Mouse (Mus musculus): ENCODE measurements around the gene Insr.

Gene Insr

GRCm38 (mm10) chr8:3275189-3275588, 4.2 kb downstream of the Insr start:
- DNase-seq (ENCODE audit: low spot score): no peak

DNA sequence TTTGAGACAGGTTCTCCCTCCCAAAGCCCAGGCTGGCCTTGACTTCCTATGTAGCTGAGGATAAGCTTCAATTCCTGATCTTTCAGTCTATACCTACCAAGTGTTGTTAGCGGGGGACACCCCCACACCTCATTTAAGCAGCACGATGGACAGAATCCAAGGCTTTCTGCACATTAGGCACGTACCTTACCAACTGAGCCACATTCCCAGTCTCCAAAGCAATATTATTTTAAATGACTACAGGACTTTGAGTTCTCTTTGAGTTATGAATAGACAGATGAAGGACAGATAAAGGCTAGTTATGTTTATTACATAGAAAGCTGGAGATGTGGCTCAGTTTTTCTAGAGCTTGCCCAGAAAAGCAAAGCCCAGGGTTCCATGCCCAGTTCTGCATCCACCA, 5.6 kb downstream of the Insr start:
- no peak for DNase-seq (ENCODE audit: low spot score)

DNA sequence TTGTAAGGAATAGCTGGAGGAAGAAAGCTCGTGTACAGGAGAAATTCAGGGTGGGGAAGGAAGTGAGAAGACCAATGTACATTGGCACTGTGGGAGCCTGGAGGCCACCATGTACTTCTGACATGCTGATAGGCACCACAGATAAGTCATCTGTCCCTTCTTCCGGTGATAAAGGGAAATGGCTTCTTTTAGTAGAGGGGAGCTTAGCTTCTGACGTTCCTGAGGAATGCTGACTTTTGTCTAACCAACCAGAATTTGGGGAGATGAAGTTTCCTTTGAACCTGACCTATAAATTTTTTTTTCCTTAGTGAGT, 12.0 kb downstream of the Insr start:
- no peak for DNase-seq (ENCODE audit: low spot score)

DNA sequence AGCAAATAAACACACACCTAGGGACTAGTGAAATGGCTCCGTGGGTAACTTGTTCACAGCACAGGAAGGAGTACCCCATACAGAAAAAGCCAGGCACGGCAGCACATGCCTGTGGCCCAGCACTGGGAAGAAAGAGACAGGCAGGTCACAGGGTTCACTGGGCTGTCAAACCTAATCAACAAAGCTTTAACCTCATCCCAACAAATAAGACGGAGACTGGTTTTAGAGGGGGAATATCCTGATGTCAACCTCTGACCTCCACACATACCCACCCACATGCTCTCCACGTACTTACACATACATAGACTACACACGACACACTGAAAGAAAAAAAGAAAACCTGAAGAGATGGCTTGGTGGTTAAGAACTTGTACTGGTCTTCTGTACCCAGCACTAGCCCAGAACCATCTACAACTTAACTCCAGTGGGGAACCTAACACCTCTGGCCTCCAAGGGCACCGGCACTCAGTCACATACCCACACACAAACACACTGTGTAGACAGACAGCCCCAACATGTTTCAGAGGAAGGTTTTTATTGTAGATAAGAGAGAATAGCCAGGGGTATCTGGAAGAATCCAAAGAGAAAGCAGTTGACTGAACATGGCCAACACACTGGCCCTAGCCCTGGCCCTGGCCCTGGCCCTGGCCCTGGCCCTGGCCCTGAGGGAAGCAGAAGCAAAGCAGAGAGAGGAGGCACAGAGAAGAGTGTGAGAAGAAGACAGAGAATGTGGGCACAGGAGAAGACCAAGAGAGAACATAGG, 12.6 kb downstream of the Insr start:
- no peak for DNase-seq (ENCODE audit: low spot score)

DNA sequence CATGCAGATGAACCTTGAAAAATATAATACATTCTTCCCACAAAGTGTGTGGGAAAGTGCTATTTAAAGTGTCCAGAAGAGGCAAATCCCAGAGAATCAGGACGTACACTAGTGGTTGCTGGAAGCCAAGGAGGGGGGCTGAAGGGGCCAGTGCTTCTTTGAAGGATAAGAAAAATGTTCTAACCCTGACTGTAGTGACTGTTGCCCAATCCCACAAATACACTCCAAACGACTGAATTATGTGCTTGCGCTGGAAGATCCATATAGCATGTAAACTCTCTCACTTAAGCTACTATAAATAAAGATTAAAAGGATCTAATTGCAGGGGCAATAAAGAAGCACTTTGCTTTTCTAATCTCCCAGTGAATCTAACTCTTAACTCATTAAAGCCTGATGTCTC, 14.2 kb downstream of the Insr start:
- DNase-seq (ENCODE audit: low spot score): no peak

GRCm38 (mm10) chr8:3262779-3263178, 16.6 kb downstream of the Insr start:
- no peak for DNase-seq (ENCODE audit: low spot score)

DNA sequence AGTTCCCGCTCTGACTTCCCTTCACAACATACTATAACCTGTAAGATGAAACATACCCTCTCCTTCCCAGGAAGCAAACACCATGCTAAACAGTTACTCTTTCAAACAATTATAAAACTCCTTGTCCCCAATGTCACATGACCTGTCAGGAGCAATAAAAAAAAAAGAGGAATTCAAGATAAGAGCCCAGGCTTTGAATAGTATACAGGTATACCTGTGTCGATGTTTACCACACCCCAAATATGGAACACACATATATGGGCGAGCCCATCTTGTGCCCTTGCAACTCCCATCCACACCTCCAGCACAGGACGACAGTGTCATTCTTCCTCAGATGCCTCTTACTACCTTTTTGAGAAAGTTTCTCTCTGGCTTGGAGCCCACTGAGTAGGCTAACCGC, 18.3 kb downstream of the Insr start:
- DNase-seq (ENCODE audit: low spot score): no peak

DNA sequence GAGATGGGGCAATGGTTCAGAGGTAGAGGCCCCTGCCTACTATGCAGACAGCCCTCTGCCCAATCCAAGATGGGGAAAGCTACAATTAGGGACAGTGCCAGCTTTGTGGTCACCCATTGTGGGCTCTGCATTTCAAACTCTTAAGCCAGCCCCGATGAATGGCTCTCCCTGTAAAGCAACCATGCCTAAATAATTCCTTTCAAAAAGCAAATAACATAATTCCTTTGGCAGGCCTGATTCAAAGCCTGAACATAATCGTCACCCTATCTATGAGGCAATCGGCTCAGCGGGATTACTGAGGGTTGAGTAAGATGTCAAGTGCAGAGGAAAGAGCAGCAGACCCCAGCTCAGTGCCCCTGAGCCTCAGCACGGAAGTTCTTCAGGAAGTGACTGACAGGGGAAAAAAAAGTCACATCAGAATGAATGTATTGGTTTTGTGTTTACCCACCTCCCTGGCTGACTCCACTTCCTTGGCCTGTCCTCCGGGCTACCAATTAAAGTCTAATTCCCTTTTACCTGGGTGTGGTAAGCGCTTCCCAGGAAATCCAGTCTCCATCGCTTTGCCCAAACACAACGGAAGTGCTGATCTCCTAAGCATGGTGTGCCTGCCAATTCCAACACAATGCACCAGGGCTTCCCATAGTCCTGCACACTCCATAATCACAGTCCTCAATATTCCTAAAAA, 19.1 kb downstream of the Insr start:
- DNase-seq (ENCODE audit: low spot score): no peak

DNA sequence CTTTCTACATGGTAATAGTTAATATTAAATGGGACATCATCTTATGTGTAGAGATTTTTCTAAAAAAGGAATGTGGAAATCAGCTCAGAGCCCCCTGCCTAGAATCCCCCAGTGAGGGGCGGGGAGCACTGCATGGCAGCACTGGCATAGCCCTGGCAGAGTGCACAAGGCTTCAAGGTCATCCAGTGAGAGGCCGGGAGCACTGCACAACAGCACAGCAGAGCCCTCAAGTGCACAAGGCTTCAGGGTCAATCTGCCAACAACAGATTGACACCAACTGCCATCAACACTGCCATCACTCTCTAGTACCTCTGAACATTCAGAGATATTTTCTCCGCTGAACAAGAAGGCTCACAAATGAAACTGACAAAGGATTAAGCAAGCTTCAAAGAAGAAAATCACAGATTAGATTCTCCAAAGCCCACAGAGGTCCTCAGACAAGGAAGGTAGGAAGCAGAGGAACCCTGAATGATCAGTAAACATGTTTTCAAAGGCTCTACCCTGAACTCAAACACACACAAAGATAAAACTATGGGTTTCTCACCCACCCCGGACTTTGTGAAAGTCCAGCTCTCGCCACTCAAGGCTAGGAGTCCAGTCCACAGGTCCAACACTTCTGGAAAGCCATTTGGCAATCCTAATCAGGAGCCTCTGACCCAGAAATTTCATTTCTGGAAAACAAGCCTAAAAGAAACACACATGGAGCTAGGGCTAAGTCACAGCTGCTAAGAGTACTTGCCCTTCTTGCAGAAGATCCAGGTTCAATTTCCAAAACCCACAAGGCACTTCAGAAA, 23.1 kb downstream of the Insr start:
- no peak for DNase-seq (ENCODE audit: low spot score)

- DNase-seq (ENCODE audit: low spot score): no peak
These were observed 24.1 kb downstream of the Insr start for GRCm38 (mm10) chr8:3255321-3255720.

- DNase-seq (ENCODE audit: low spot score): no peak
These were observed 26.2 kb downstream of the Insr start for GRCm38 (mm10) chr8:3253179-3253578.

DNA sequence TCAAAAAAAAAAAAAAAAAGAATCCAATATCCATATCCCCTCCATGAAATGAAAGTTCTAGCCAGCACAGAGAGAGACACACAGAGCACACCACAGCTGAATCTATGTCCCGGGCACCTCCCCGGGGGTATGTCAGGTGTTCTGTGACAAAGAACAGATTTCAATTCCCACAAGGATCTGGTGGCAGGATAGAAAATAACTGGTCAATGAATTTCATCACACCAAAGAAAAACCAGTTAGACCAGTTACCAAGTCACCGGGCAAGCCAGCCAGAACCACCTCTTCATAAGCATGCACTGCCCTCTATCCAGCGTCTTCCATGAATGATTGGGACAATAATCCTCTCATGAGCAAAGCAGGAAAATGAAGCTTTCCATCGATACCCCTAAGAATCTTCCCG, 26.8 kb downstream of the Insr start:
- no peak for DNase-seq (ENCODE audit: low spot score)

DNA sequence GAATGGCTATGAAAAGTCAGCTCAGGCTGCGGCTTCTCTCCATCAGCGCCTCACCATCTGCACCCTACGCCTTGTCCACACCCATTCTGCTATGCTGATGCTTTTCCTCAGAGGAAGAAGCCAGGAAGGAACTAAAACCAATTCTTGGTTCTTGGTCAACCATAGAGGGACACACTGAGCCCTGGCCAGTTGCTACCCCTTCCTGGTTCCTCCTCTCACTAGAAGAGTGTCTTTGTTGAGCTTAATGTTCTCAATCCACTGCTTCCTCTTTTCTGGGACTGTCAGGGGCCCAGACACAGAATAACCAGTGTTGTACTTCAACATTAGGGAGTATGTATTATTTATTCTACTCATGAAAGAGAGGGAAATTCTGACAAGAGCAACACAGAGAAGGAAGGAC, 28.3 kb downstream of the Insr start:
- DNase-seq (ENCODE audit: low spot score): no peak

DNA sequence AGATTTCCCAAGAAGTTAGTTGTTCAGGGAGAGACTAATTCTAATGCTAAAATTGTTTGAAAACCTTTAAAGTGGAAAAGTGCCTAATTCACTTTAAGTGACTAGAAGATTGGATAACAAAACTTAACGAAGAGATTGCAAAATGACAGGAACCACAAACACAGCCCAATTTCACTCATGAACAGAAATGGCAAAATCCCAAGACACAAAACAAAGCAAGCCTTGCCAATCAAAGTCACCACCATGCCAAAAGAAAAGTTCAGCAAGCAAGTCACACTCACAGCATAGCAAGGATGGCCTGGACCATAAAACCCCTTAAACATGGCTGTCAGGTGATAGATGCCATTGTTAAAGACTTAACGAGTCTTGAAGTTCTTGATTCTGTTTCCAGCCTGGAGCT, 29.5 kb downstream of the Insr start:
- DNase-seq (ENCODE audit: low spot score): no peak

DNA sequence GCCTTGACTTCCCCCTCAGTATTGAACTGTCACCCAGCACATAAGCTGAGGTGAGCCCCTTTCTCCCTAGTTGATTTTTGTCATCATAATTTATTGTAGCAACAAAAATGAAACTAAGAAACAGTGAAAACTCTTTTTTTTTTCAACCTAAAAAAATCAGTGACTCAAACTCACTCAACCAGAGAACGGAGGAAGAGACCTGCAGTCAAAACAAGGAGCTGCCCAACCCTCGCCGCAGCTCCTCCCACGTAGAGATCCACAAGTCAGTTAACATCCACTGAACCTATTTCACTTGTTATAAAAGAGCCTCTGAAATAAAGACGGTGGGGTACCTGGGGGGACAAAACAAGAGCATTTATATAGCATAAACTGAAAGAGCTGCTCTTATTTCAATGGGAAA, 30.7 kb downstream of the Insr start:
- no peak for DNase-seq (ENCODE audit: low spot score)

- no peak for DNase-seq (ENCODE audit: low spot score)
These were observed 32.3 kb downstream of the Insr start for GRCm38 (mm10) chr8:3247129-3247528.

GRCm38 (mm10) chr8:3243229-3243628, 36.2 kb downstream of the Insr start:
- DNase-seq (ENCODE audit: low spot score): no peak

- no peak for DNase-seq (ENCODE audit: low spot score)
These were observed 38.7 kb downstream of the Insr start for GRCm38 (mm10) chr8:3240725-3241124.

DNA sequence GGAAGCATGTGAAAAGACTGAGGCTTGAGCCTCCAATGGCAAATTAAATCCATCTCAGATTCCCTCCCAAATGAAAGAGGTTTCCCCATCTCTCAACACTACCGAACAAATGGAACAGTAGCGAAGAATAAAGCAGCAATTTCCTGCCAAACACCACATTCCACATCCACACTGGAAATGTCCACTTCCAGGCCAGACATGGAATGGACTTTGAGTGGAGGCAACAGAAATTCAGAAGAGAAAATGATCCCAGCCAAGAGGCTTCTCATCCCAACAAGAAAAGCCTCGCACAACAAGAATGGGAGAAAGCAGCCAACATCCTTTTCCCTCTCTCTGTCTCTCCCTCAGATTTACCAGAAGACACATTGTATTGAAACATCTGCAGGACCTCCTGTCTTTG, 39.8 kb downstream of the Insr start:
- no peak for DNase-seq (ENCODE audit: low spot score)

DNA sequence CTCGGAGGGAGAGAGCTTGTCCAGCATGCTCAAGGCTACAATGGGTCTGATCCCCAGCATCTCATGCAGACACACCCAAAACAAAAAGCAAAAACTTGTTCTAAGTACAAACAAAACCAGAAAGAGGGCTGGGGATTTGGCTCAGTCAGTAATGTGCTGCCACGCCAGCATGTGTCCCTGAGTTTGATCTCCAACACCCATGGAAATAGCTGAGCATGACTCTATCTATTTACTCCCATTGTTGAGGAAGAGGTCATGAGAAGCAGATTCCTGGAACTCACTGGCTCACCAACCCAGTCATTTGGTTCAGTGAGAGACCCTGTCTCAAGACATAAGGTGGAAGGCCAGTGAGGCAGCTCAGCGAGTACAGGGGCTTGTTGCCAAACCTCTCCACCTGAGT, 40.6 kb downstream of the Insr start:
- DNase-seq (ENCODE audit: low spot score): no peak

GRCm38 (mm10) chr8:3237319-3237718, 42.1 kb downstream of the Insr start:
- DNase-seq (ENCODE audit: low spot score): no peak

DNA sequence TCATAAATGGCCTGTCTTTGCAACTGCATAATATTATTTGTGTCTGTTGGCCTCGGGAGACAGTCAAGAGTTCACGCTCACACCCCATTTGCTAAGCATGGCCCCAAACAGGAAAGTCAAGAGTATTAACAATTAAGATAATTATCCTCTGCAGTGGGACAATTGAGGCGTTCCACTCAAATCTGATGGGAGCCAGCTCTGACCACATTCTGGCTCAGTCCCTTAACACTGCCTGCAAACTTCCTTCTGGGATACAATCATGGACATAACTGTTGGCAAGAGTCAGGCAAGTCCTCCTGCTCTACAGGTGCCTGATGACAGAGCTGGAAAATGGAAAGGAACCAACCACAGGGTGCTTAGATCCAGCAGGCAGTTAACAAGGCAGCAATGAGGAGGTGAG, 43.1 kb downstream of the Insr start:
- no peak for DNase-seq (ENCODE audit: low spot score)

- no peak for DNase-seq (ENCODE audit: low spot score)
These were observed 44.8 kb downstream of the Insr start for GRCm38 (mm10) chr8:3234569-3234968.
